Mouse (Mus musculus): Measurements from ENCODE around the gene Robo2. TPM values are rescaled to one million over a fixed set of nuclear protein-coding genes. Genes with fewer than 3 reads are reported as not detected.

Robo2 gene
- polyA plus RNA-seq, 1 experiment from 2014 or later = 31.5 TPM

- Histone ChIP-seq H3K9ac (ENCODE audit: low read length) (no peak overlapping the region), H3K27me3 (ENCODE audit: control insufficient read depth, insufficient read depth, low read length) (no peaks in the 10 kb centered on the region), H3K27ac (ENCODE audit: low read length) (no peak overlapping the region), H3K4me1 (ENCODE audit: control insufficient read depth, insufficient read depth, low read length) (no peaks in the 10 kb centered on the region), H3K4me2 (ENCODE audit: low read depth, low read length) (no peak overlapping the region), H3K4me3 (replicated peaks; ENCODE audit: low read length) (no peak overlapping the region), H3K36me3 (ENCODE audit: control insufficient read depth, insufficient read depth, low read length) (no peaks in the 10 kb centered on the region), H3K9me3 (replicated peaks; ENCODE audit: control insufficient read depth, low read length) (no peaks in the 10 kb centered on the region)
- ATAC-seq (ENCODE audit: insufficient read depth, low FRiP score) = no peak
- WGBS = 78% methylated on average over 1 of the region's 1 CpGs
These were observed 211.5 kb downstream of the Robo2 start for GRCm38 (mm10) chr16:74200024-74200703.

GRCm38 (mm10) chr16:74192979-74193554, 218.6 kb downstream of the Robo2 start:
- Histone ChIP-seq H3K9me3 (replicated peaks; ENCODE audit: control insufficient read depth, low read length) (no peaks in the 10 kb centered on the region), H3K27ac (ENCODE audit: low read length) (no peak overlapping the region), H3K36me3 (ENCODE audit: control insufficient read depth, insufficient read depth, low read length) (no peaks in the 10 kb centered on the region), H3K4me1 (ENCODE audit: control insufficient read depth, insufficient read depth, low read length) (no peaks in the 10 kb centered on the region), H3K9ac (ENCODE audit: low read length) (no peak overlapping the region), H3K4me2 (ENCODE audit: low read depth, low read length) (no peak overlapping the region), H3K4me3 (replicated peaks; ENCODE audit: low read length) (no peak overlapping the region), H3K27me3 (ENCODE audit: control insufficient read depth, insufficient read depth, low read length) (no peaks in the 10 kb centered on the region)
- ATAC-seq (ENCODE audit: insufficient read depth, low FRiP score) = no peak
- WGBS = 60% methylated on average over 8 of the region's 8 CpGs

- Histone ChIP-seq H3K4me2 (ENCODE audit: low read depth, low read length) (no peak overlapping the region), H3K9ac (ENCODE audit: low read length) (no peak overlapping the region), H3K4me3 (replicated peaks; ENCODE audit: low read length) (no peak overlapping the region), H3K36me3 (ENCODE audit: control insufficient read depth, insufficient read depth, low read length) (no peaks in the 10 kb centered on the region), H3K27me3 (ENCODE audit: control insufficient read depth, insufficient read depth, low read length) (no peaks in the 10 kb centered on the region), H3K4me1 (ENCODE audit: control insufficient read depth, insufficient read depth, low read length) (no peaks in the 10 kb centered on the region), H3K9me3 (replicated peaks; ENCODE audit: control insufficient read depth, low read length) (no peaks in the 10 kb centered on the region), H3K27ac (ENCODE audit: low read length) (no peak overlapping the region)
- WGBS = 91% methylated on average over 2 of the region's 2 CpGs
- no peak for ATAC-seq (ENCODE audit: insufficient read depth, low FRiP score)
These were observed 220.0 kb downstream of the Robo2 start for GRCm38 (mm10) chr16:74191621-74192020.

- no peak overlapping the region for H3K9ac ChIP-seq (ENCODE audit: low read length)
- WGBS = 65% methylated on average over 3 of the region's 3 CpGs
- no peaks in the 10 kb centered on the region for H3K27me3 ChIP-seq (ENCODE audit: control insufficient read depth, insufficient read depth, low read length)
- no peak overlapping the region for H3K4me3 ChIP-seq (replicated peaks; ENCODE audit: low read length)
- H3K4me1 ChIP-seq (ENCODE audit: control insufficient read depth, insufficient read depth, low read length) = no peaks in the 10 kb centered on the region
- no peak for ATAC-seq (ENCODE audit: insufficient read depth, low FRiP score)
- no peaks in the 10 kb centered on the region for H3K36me3 ChIP-seq (ENCODE audit: control insufficient read depth, insufficient read depth, low read length)
- H3K27ac ChIP-seq (ENCODE audit: low read length) = no peak overlapping the region
- no peak overlapping the region for H3K4me2 ChIP-seq (ENCODE audit: low read depth, low read length)
- H3K9me3 ChIP-seq (replicated peaks; ENCODE audit: control insufficient read depth, low read length) = no peaks in the 10 kb centered on the region
These were observed 229.0 kb downstream of the Robo2 start for GRCm38 (mm10) chr16:74182509-74183113.

GRCm38 (mm10) chr16:74172673-74173072, 239.0 kb downstream of the Robo2 start:
- H3K9ac ChIP-seq (ENCODE audit: low read length) = no peak overlapping the region
- no peak overlapping the region for H3K4me2 ChIP-seq (ENCODE audit: low read depth, low read length)
- no peaks in the 10 kb centered on the region for H3K4me1 ChIP-seq (ENCODE audit: control insufficient read depth, insufficient read depth, low read length)
- no peaks in the 10 kb centered on the region for H3K27me3 ChIP-seq (ENCODE audit: control insufficient read depth, insufficient read depth, low read length)
- no peaks in the 10 kb centered on the region for H3K9me3 ChIP-seq (replicated peaks; ENCODE audit: control insufficient read depth, low read length)
- no peak overlapping the region for H3K27ac ChIP-seq (ENCODE audit: low read length)
- H3K36me3 ChIP-seq (ENCODE audit: control insufficient read depth, insufficient read depth, low read length) = no peaks in the 10 kb centered on the region
- 86% methylated on average over 3 of the region's 3 CpGs for WGBS
- ATAC-seq (ENCODE audit: insufficient read depth, low FRiP score) = no peak
- H3K4me3 ChIP-seq (replicated peaks; ENCODE audit: low read length) = no peak overlapping the region

GRCm38 (mm10) chr16:74169642-74170041, 242.0 kb downstream of the Robo2 start:
- ATAC-seq (ENCODE audit: insufficient read depth, low FRiP score) = no peak
- Histone ChIP-seq H3K4me1 (ENCODE audit: control insufficient read depth, insufficient read depth, low read length) (no peaks in the 10 kb centered on the region), H3K4me2 (ENCODE audit: low read depth, low read length) (no peak overlapping the region), H3K27me3 (ENCODE audit: control insufficient read depth, insufficient read depth, low read length) (no peaks in the 10 kb centered on the region), H3K9me3 (replicated peaks; ENCODE audit: control insufficient read depth, low read length) (no peaks in the 10 kb centered on the region), H3K9ac (ENCODE audit: low read length) (no peak overlapping the region), H3K4me3 (replicated peaks; ENCODE audit: low read length) (no peak overlapping the region), H3K27ac (ENCODE audit: low read length) (no peak overlapping the region), H3K36me3 (ENCODE audit: control insufficient read depth, insufficient read depth, low read length) (no peaks in the 10 kb centered on the region)
- WGBS = 90% methylated on average over 4 of the region's 4 CpGs

- WGBS = 55% methylated on average over 7 of the region's 7 CpGs
- Histone ChIP-seq H3K9me3 (replicated peaks; ENCODE audit: control insufficient read depth, low read length) (no peaks in the 10 kb centered on the region), H3K4me3 (replicated peaks; ENCODE audit: low read length) (no peak overlapping the region), H3K27ac (ENCODE audit: low read length) (no peak overlapping the region), H3K27me3 (ENCODE audit: control insufficient read depth, insufficient read depth, low read length) (no peaks in the 10 kb centered on the region), H3K36me3 (ENCODE audit: control insufficient read depth, insufficient read depth, low read length) (no peaks in the 10 kb centered on the region), H3K4me1 (ENCODE audit: control insufficient read depth, insufficient read depth, low read length) (no peaks in the 10 kb centered on the region), H3K9ac (ENCODE audit: low read length) (no peak overlapping the region), H3K4me2 (ENCODE audit: low read depth, low read length) (no peak overlapping the region)
- ATAC-seq (ENCODE audit: insufficient read depth, low FRiP score) = no peak
These were observed 242.5 kb downstream of the Robo2 start for GRCm38 (mm10) chr16:74169121-74169520.

GRCm38 (mm10) chr16:74167832-74168231, 243.8 kb downstream of the Robo2 start:
- Histone ChIP-seq H3K9me3 (replicated peaks; ENCODE audit: control insufficient read depth, low read length) (no peaks in the 10 kb centered on the region), H3K4me2 (ENCODE audit: low read depth, low read length) (no peak overlapping the region), H3K9ac (ENCODE audit: low read length) (no peak overlapping the region), H3K27ac (ENCODE audit: low read length) (no peak overlapping the region), H3K4me1 (ENCODE audit: control insufficient read depth, insufficient read depth, low read length) (no peaks in the 10 kb centered on the region), H3K4me3 (replicated peaks; ENCODE audit: low read length) (no peak overlapping the region), H3K36me3 (ENCODE audit: control insufficient read depth, insufficient read depth, low read length) (no peaks in the 10 kb centered on the region), H3K27me3 (ENCODE audit: control insufficient read depth, insufficient read depth, low read length) (no peaks in the 10 kb centered on the region)
- ATAC-seq (ENCODE audit: insufficient read depth, low FRiP score) = no peak

- no peaks in the 10 kb centered on the region for H3K4me1 ChIP-seq (ENCODE audit: control insufficient read depth, insufficient read depth, low read length)
- H3K36me3 ChIP-seq (ENCODE audit: control insufficient read depth, insufficient read depth, low read length) = no peaks in the 10 kb centered on the region
- H3K9ac ChIP-seq (ENCODE audit: low read length) = no peak overlapping the region
- 82% methylated on average over 4 of the region's 4 CpGs for WGBS
- H3K4me2 ChIP-seq (ENCODE audit: low read depth, low read length) = no peak overlapping the region
- H3K27me3 ChIP-seq (ENCODE audit: control insufficient read depth, insufficient read depth, low read length) = no peaks in the 10 kb centered on the region
- no peak for ATAC-seq (ENCODE audit: insufficient read depth, low FRiP score)
- no peaks in the 10 kb centered on the region for H3K9me3 ChIP-seq (replicated peaks; ENCODE audit: control insufficient read depth, low read length)
- no peak overlapping the region for H3K27ac ChIP-seq (ENCODE audit: low read length)
- no peak overlapping the region for H3K4me3 ChIP-seq (replicated peaks; ENCODE audit: low read length)
These were observed 249.6 kb downstream of the Robo2 start for GRCm38 (mm10) chr16:74162041-74162440.
